Mouse (Mus musculus) heart, embryonic 16.5 days (tissue): ENCODE measurements at regions not wholly inside any gene's neighbourhood (a gene's known extent, or its start where the extent isn't known, plus 50 kb on each side); places are given as distances from the start of the nearest gene placed in this dataset.

ENCODE experiments used
- ATAC-seq: fragments of 200-750 bp; cut with Nextera tagmentation; replicated peaks from 2 replicates; pipeline ENCODE4 v1.8.0; 2017; ENCODE audit warnings: moderate number of reproducible peaks; ENCODE audit not compliant: insufficient read depth, low FRiP score; ENCODE audit errors: extremely low read depth
- H3K27ac ChIP-seq: fragments of 300-500 bp; sonication (generic); 2 replicates; pipeline ENCODE4 v1.5.1; 2014; ENCODE audit warnings: mild to moderate bottlenecking, low read length, control low read depth, moderate library complexity
- H3K27me3 ChIP-seq: fragments of 300-500 bp; sonication (generic); 2 replicates; pipeline ENCODE4 v1.6.1; 2014; ENCODE audit warnings: low read length, mixed read lengths; ENCODE audit not compliant: control insufficient read depth, insufficient read depth
- H3K36me3 ChIP-seq: fragments of 300-500 bp; sonication (generic); 2 replicates; pipeline ENCODE4 v1.6.1; 2014; ENCODE audit not compliant: control insufficient read depth, insufficient read depth
- H3K4me1 ChIP-seq: fragments of 300-500 bp; sonication (generic); 2 replicates; pipeline ENCODE4 v1.6.1; 2014; ENCODE audit warnings: low read length, mixed read lengths; ENCODE audit not compliant: control insufficient read depth, insufficient read depth
- H3K4me2 ChIP-seq: fragments of 300-500 bp; sonication (generic); 2 replicates; pipeline ENCODE4 v1.6.1; 2014; ENCODE audit warnings: low read depth, mild to moderate bottlenecking, control low read depth, low read length
- H3K4me3 ChIP-seq: fragments of 300-500 bp; sonication (generic); 2 replicates; pipeline ENCODE4 v1.5.1; 2014; ENCODE audit warnings: mild to moderate bottlenecking, control low read depth, low read length
- H3K9ac ChIP-seq: fragments of 300-500 bp; sonication (generic); 2 replicates; pipeline ENCODE4 v1.6.1; 2014; ENCODE audit warnings: low read length, control low read depth
- H3K9me3 ChIP-seq: fragments of 300-500 bp; sonication (generic); replicated peaks from 2 replicates; pipeline ENCODE4 v1.6.1; 2016; ENCODE audit warnings: low read length; ENCODE audit not compliant: control insufficient read depth
- WGBS: fragments of 180-500 bp; shearing (Covaris S2); extraction: QIAGEN DNeasy Blood & Tissue Kit; methylation state at CpG from one replicate; pipeline ENCODE4 v1.1.7; 2014; 5-methylcytosine and 5-hydroxymethylcytosine counted together

DNA sequence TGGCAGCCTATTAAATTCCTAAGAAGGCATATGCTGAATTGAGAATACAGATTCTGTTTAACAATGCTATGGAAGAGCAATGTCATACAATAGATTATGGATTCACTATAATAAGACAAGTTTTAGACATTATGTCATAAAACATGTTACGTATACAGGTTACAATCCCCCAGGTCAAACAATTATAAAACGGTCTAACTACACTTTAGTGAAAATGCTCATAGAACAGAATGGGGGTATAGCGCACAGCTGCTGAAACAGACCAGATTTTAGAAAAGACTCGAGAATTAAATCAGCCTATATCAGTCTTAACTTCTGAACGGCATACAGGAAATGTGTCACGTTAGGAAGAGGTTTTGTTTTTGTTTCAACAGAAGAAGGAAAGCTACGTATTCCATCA, 660.5 kb upstream of the Sel1l start:
- Histone ChIP-seq H3K4me1 (no peaks in the 10 kb centered on the region), H3K4me2 (no peak overlapping the region), H3K9ac (no peak overlapping the region), H3K27me3 (no peaks in the 10 kb centered on the region), H3K9me3 (no peaks in the 10 kb centered on the region), H3K36me3 (no peaks in the 10 kb centered on the region), H3K4me3 (no peak overlapping the region), H3K27ac (no peak overlapping the region)
- no peak for ATAC-seq
- WGBS = 66% methylated on average over 7 of the region's 7 CpGs

DNA sequence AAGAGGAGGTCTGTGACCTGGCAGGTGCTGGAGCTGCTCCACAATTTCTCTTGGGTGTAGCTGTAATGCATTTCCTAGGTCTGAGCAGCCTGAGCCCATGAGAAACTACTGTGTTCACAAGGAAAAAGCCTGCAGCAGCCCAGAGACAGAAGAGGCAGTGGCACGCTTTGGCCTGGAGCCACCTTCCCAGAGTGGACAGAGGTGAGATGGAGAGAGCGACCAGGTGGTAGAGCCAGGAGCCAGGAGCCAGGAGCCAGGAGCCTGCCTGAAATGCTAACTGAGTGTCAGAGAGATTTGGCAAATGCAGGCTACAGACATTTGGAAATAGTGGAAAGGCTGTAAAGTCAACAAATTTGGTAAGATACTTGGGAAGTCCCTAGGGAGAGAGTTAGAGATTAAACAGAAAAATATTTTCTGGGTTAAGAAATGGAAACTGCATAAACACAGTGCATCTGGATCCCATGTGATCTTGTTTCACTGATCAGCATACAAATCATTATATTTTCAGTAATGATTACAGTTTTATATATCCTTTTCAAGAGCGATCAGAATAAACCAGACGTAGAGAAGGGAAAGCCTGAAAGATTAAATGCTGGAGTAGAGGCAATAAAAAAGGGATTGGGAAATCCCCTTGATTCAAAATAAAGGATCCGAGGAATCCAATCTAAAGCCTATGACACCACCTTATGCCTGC, 660.0 kb upstream of the Sel1l start:
- no peak for ATAC-seq

DNA sequence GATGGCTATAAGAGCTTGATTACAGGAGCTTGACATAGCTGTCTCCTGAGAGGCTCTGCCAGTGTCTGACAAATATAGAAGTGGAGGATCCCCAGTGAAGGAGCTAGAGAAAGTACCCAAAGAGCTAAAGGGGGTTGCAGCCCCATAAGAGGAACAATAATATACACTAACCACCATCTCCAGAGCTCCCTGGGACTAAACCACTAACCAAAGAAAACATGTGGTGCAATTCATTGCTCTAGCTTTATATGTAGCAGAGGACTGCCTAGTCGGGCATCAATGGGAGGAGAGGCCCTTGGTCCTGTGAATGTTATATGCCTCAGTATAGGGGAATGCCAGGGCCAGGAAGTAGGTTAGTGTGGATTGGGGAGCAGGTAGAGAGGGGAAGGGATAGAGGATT, 635.0 kb upstream of the Sel1l start:
- 81% methylated on average over 1 of the region's 1 CpGs for WGBS
- Histone ChIP-seq H3K4me1 (no peaks in the 10 kb centered on the region), H3K9me3 (no peaks in the 10 kb centered on the region), H3K27ac (no peak overlapping the region), H3K36me3 (no peaks in the 10 kb centered on the region), H3K4me2 (no peak overlapping the region), H3K27me3 (no peaks in the 10 kb centered on the region), H3K9ac (no peak overlapping the region), H3K4me3 (no peak overlapping the region)
- no peak for ATAC-seq

More for the DNA sequence above, 660.0 kb upstream of the Sel1l start:
- Histone ChIP-seq H3K4me2 (no peak overlapping the region), H3K9ac (no peak overlapping the region), H3K4me1 (no peaks in the 10 kb centered on the region), H3K4me3 (no peak overlapping the region), H3K27me3 (no peaks in the 10 kb centered on the region), H3K9me3 (no peaks in the 10 kb centered on the region), H3K36me3 (no peaks in the 10 kb centered on the region), H3K27ac (no peak overlapping the region)
- 77% methylated on average over 5 of the region's 5 CpGs for WGBS

GRCm38 (mm10) chr12:92474293-92475062, 625.5 kb upstream of the Sel1l start:
- H3K27me3 ChIP-seq = no peaks in the 10 kb centered on the region
- H3K36me3 ChIP-seq = no peaks in the 10 kb centered on the region
- no peaks in the 10 kb centered on the region for H3K9me3 ChIP-seq
- H3K9ac ChIP-seq = no peak overlapping the region
- no peak for ATAC-seq
- no peaks in the 10 kb centered on the region for H3K4me1 ChIP-seq
- no peak overlapping the region for H3K4me2 ChIP-seq
- 52% methylated on average over 4 of the region's 4 CpGs for WGBS
- no peak overlapping the region for H3K27ac ChIP-seq
- no peak overlapping the region for H3K4me3 ChIP-seq

DNA sequence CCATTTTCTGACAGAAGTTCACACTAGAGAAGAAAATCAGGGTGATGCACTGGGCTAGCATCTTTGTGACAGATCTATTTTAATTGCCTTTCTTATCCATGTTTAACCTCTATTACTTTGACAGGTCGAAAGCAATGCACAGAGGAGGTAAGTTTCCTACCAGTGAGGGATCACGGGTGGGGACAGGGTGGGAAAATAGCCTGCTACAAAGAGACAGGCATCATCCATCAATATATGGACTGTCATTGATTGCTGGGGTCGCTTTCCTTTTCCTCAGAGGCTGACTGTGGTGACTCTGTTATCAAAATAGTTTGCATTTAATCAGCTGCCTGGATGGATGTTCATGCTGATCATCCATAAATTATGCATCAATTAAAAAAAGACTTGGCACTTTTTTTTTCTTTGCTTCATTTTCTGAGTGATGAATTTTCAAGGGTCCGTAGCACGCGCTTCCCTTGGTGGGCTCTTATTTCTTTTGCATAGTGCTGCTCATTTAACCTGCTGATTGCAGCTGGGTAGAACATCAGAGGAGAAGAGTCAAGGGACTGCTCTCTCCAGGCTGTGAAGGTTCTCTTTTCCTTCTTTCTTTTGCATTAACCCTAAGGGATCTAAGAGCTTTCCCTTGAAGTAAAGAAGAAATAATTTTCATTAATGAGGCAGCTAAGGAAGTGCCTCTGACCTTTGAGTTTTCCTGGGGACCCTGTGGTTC, 602.3 kb upstream of the Sel1l start:
- Histone ChIP-seq H3K4me3 (no peak overlapping the region), H3K4me2 (no peak overlapping the region), H3K9ac (no peak overlapping the region), H3K4me1 (no peaks in the 10 kb centered on the region), H3K27ac (no peak overlapping the region), H3K9me3 (no peaks in the 10 kb centered on the region), H3K36me3 (no peaks in the 10 kb centered on the region), H3K27me3 (no peaks in the 10 kb centered on the region)
- WGBS = 64% methylated on average over 6 of the region's 6 CpGs
- ATAC-seq = no peak

GRCm38 (mm10) chr12:92418458-92418857, 569.5 kb upstream of the Sel1l start:
- Histone ChIP-seq H3K4me1 (no peaks in the 10 kb centered on the region), H3K27me3 (no peaks in the 10 kb centered on the region), H3K36me3 (no peaks in the 10 kb centered on the region), H3K4me2 (no peak overlapping the region), H3K9me3 (no peaks in the 10 kb centered on the region), H3K9ac (no peak overlapping the region), H3K27ac (no peak overlapping the region), H3K4me3 (no peak overlapping the region)
- 78% methylated on average over 4 of the region's 4 CpGs for WGBS
- ATAC-seq = no peak

DNA sequence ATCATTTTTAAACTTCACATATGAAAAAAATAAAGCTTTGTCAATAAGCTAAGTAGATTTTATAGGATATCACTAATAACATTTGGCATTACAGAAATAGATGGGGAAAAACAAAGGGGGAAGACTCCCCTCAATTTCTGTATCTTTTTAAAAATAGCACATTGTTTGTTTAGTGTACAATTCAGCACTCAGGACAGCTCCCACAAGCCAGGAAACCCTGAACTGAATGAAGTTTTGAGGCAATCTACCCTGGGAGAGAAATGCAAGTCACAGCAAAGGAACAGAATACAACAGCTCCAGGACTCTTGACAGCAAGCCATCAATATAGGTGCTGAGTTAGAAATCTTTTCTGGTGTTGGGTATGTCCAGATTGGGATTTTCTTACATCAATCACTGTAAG, 556.5 kb upstream of the Sel1l start:
- no peak for ATAC-seq
- no peak overlapping the region for H3K4me3 ChIP-seq
- no peaks in the 10 kb centered on the region for H3K4me1 ChIP-seq
- H3K9me3 ChIP-seq = no peaks in the 10 kb centered on the region
- no peak overlapping the region for H3K27ac ChIP-seq
- no peaks in the 10 kb centered on the region for H3K27me3 ChIP-seq
- H3K9ac ChIP-seq = no peak overlapping the region
- no peak overlapping the region for H3K4me2 ChIP-seq
- no peaks in the 10 kb centered on the region for H3K36me3 ChIP-seq

DNA sequence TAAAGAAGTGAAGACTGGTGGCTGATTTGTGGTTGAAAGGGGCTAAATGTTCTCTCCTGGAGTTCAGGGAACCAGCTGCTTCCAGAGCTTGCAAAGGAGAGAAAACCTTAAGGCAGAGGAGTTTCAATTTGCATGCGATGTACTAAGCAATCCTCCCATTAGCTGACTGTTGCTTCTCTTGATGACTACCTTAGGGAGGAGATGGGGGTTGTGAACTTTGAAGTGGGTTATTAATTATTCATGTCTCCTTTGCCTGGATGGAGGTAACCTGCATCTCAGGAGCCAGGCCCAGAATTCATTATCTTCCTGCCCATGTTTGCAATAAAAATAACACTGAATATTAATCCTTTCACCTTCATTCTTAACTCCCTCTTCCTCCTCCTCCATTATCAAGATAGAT, 552.0 kb upstream of the Sel1l start:
- 45% methylated on average over 1 of the region's 1 CpGs for WGBS
- no peak overlapping the region for H3K4me3 ChIP-seq
- no peak overlapping the region for H3K4me2 ChIP-seq
- no peak for ATAC-seq
- no peaks in the 10 kb centered on the region for H3K36me3 ChIP-seq
- H3K9ac ChIP-seq = no peak overlapping the region
- no peaks in the 10 kb centered on the region for H3K4me1 ChIP-seq
- H3K27ac ChIP-seq = no peak overlapping the region
- no peaks in the 10 kb centered on the region for H3K27me3 ChIP-seq
- H3K9me3 ChIP-seq = no peaks in the 10 kb centered on the region

- ATAC-seq = no peak
- Histone ChIP-seq H3K36me3 (no peaks in the 10 kb centered on the region), H3K4me2 (no peak overlapping the region), H3K4me3 (no peak overlapping the region), H3K9me3 (no peaks in the 10 kb centered on the region), H3K9ac (no peak overlapping the region), H3K27ac (no peak overlapping the region), H3K4me1 (no peaks in the 10 kb centered on the region), H3K27me3 (no peaks in the 10 kb centered on the region)
- 79% methylated on average over 2 of the region's 2 CpGs for WGBS
These were observed 537.2 kb upstream of the Sel1l start for GRCm38 (mm10) chr12:92386195-92386594.
